Mouse (Mus musculus) pancreas, adult 10 weeks (tissue): ENCODE data around the gene Gm5426. TPM values are rescaled to one million over a fixed set of nuclear protein-coding genes. Genes with fewer than 3 reads are reported as not detected.

Experiments
- polyA plus RNA-seq: library from polyadenylated mRNA; stranded (reverse); fragments of 350-450 nt; fragmentation: Illumina TruSeq; extraction: RNeasy Lipid Tissue Mini Kit (QIAGEN cat#74804); gene quantifications from one replicate; pipeline ENCODE4 v1.2.3, GENCODE M21; 2015; ENCODE audit warnings: low read depth, low replicate concordance; ENCODE audit not compliant: insufficient read depth

Gm5426 gene
- not detected for polyA plus RNA-seq

GRCm38 (mm10) chr10:96136451-96136850 lies at the start of gene Gm5426:
Gene Gm5426 (plus strand): TSS chr10:96136603.

Other genes with a start within 250 kb of the Gm5426 start
- 4.9 TPM for gene Eea1, start 196.0 kb upstream of the Gm5426 start, polyA plus RNA-seq